Mouse (Mus musculus): ENCODE results near the gene Rexo2.

GRCm38 (mm10) chr9:48510134-48510533, 29.7 kb upstream of the Rexo2 start:
- no peak for TF ChIP-seq CTCF (IDR thresholded peaks at IDR 0.05; ENCODE audit: extremely low read depth, insufficient read length, insufficient replicate concordance, low read depth, low read length)
- no peak for TF ChIP-seq POLR2A (IDR thresholded peaks at IDR 0.05; ENCODE audit: low read depth, low read length)
